ENCODE assay signal across 11 mouse cellular contexts in genomic region chr1:97771727-97772126, GRCm38 (mm10).
"Had no signal": no experiment of that assay in that cellular context is flagged by ENCODE, and none has a peak within 500 bp of the region (broad histone marks: within the 10 kb centered on the region; RNA-seq: fewer than 3 reads in every experiment).

No protein-coding gene starts in this region.

- H3K27ac ChIP-seq: kidney, embryonic 15.5 days; limb, embryonic 15.5 days; midbrain, embryonic 12.5 days; stomach, embryonic 15.5 days had no signal

- ATAC-seq: midbrain, embryonic 16.5 days had no signal

- H3K4me3 ChIP-seq: limb, embryonic 15.5 days; midbrain, embryonic 12.5 days; stomach, embryonic 15.5 days had no signal

- H3K27me3 ChIP-seq: kidney, embryonic 15.5 days; limb, embryonic 15.5 days; midbrain, embryonic 12.5 days; stomach, embryonic 15.5 days had no signal

- H3K9ac ChIP-seq: kidney, embryonic 15.5 days; limb, embryonic 15.5 days; midbrain, embryonic 12.5 days; stomach, embryonic 15.5 days had no signal

- DNase-seq: kidney, adult 2 months; kidney, postnatal 14 days; lung, adult 2 months; right cerebral cortex, postnatal 14 days; thymus, adult 2 months; thymus, postnatal 36 days had no signal

- H3K9me3 ChIP-seq: kidney, embryonic 15.5 days; limb, embryonic 15.5 days; midbrain, embryonic 12.5 days; stomach, embryonic 15.5 days had no signal

- H3K36me3 ChIP-seq: limb, embryonic 15.5 days; midbrain, embryonic 12.5 days; stomach, embryonic 15.5 days had no signal
